Mouse (Mus musculus) liver, adult 2 months (tissue): ENCODE measurements at regions not wholly inside any gene's neighbourhood (a gene's known extent, or its start where the extent isn't known, plus 50 kb on each side); places are given as distances from the start of the nearest gene placed in this dataset.
"Not testable (repeated sequence)": the region's sequence is repeated elsewhere in the genome, so short reads cannot be mapped to it uniquely, and the experiment has no call there.

ENCODE experiments used
- CTCF ChIP-seq: fragments of 200-500 bp; IDR thresholded peaks from 2 replicates; pipeline ENCODE4 v1.5.1; 2011; ENCODE audit warnings: low read depth, low read length, control low read depth
- POLR2A ChIP-seq: fragments of 200-500 bp; IDR thresholded peaks from 2 replicates; pipeline ENCODE4 v1.6.1; 2011; ENCODE audit warnings: low read length, control low read depth; ENCODE audit not compliant: insufficient read depth; ENCODE audit errors: extremely low read depth

- TF ChIP-seq POLR2A, CTCF: not testable (repeated sequence)
Observed at GRCm38 (mm10) chr9:83718084-83718483, 88.0 kb downstream of the Elovl4 start.
